Mouse (Mus musculus) thymus, adult 2 months (tissue): Measurements from ENCODE around the gene Oxtr. TPM values are rescaled to one million over a fixed set of nuclear protein-coding genes. Genes with fewer than 3 reads are reported as not detected.

Source experiments
- DNase-seq: peaks from one replicate; pipeline ENCODE4 v3.0.0; 2021
- H3K27ac ChIP-seq: fragments of 200-500 bp; 2 replicates; pipeline ENCODE4 v1.5.1; 2012; ENCODE audit warnings: low read length, control low read depth; ENCODE audit not compliant: control insufficient read depth, insufficient read depth
- H3K27me3 ChIP-seq: fragments of 200-500 bp; 2 replicates; pipeline ENCODE4 v1.6.1; 2012; ENCODE audit warnings: mild to moderate bottlenecking, low read length, moderate library complexity, mixed read lengths; ENCODE audit not compliant: control insufficient read depth, insufficient read depth
- H3K36me3 ChIP-seq: fragments of 200-500 bp; 2 replicates; pipeline ENCODE4 v1.6.1; 2012; ENCODE audit warnings: mild to moderate bottlenecking, low read length, moderate library complexity; ENCODE audit not compliant: control insufficient read depth, insufficient read depth
- H3K4me1 ChIP-seq: fragments of 200-500 bp; replicated peaks from 2 replicates; pipeline ENCODE4 v1.6.1; 2012; ENCODE audit warnings: low read length; ENCODE audit not compliant: control insufficient read depth, insufficient read depth
- H3K4me3 ChIP-seq: fragments of 200-500 bp; 2 replicates; pipeline ENCODE4 v1.5.1; 2012; ENCODE audit warnings: mild to moderate bottlenecking, low read length, control low read depth, moderate library complexity; ENCODE audit not compliant: control insufficient read depth, insufficient read depth
- CTCF ChIP-seq: fragments of 200-500 bp; IDR thresholded peaks from 2 replicates; pipeline ENCODE4 v1.5.1; 2012; ENCODE audit warnings: mild to moderate bottlenecking, control low read depth, low read length, moderate library complexity, borderline replicate concordance; ENCODE audit not compliant: control insufficient read depth, poor library complexity, insufficient read depth; ENCODE audit errors: extremely low read depth
- POLR2A ChIP-seq: fragments of 200-500 bp; IDR thresholded peaks from 2 replicates; pipeline ENCODE4 v1.6.1; 2012; ENCODE audit warnings: mild to moderate bottlenecking, low read length, control low read depth, moderate library complexity; ENCODE audit not compliant: control insufficient read depth, poor library complexity, insufficient read depth; ENCODE audit errors: extremely low read depth
- WGBS: fragments of 180-500 bp; shearing (Covaris S2); methylation state at CpG from one replicate; pipeline ENCODE4 v1.1.7; 2018; 5-methylcytosine and 5-hydroxymethylcytosine counted together
- polyA plus RNA-seq: library from polyadenylated mRNA; depleted of rRNA; stranded (reverse); fragments of >200 nt; gene quantifications from 2 replicates; pipeline ENCODE4 v1.2.3, GENCODE M21; 2012

The Oxtr gene
- polyA plus RNA-seq, 1 experiment, result 0.50 TPM

- no peak for TF ChIP-seq CTCF
- no peak for TF ChIP-seq POLR2A
- Histone ChIP-seq H3K4me1 (no peaks in the 10 kb centered on the region), H3K27me3 (no peaks in the 10 kb centered on the region), H3K27ac (no peak overlapping the region), H3K4me3 (no peak overlapping the region), H3K36me3 (no peaks in the 10 kb centered on the region)
- 96% methylated on average over 4 of the region's 4 CpGs for WGBS
- DNase-seq, result no peak
Observed at GRCm38 (mm10) chr6:112510346-112510745, 20.6 kb upstream of the Oxtr start.

- TF ChIP-seq POLR2A (no peak), CTCF (no peak)
- Histone ChIP-seq H3K27ac (no peak overlapping the region), H3K4me1 (no peaks in the 10 kb centered on the region), H3K27me3 (no peaks in the 10 kb centered on the region), H3K36me3 (no peaks in the 10 kb centered on the region), H3K4me3 (no peak overlapping the region)
- DNase-seq, result no peak
- 84% methylated on average over 2 of the region's 2 CpGs for WGBS
Observed at GRCm38 (mm10) chr6:112509590-112510131, 19.9 kb upstream of the Oxtr start.

DNA sequence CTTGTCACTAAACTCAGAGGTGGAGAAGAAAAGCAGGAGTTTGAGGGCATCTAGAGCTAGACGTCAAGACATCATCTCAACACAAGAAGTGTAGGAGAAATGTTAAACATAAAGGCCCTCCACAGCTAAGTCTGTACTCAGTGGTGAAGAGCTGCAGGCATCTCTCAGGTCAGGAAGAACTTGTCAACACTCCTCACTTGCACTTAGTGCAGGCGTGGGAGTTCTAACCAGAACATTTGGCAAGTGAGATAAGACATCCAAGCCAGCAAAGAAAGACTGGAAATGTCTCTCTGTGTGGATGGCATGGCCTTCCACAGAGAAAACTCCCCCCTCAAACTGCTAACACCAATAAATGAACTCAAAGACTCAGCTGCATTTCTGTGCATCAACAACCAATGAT lies 17.9 kb upstream of the Oxtr start:
- Histone ChIP-seq H3K27me3 (no peaks in the 10 kb centered on the region), H3K36me3 (no peaks in the 10 kb centered on the region), H3K4me1 (no peaks in the 10 kb centered on the region), H3K4me3 (no peak overlapping the region), H3K27ac (no peak overlapping the region)
- no peak for TF ChIP-seq POLR2A
- TF ChIP-seq CTCF, result no peak
- WGBS, result 84% methylated on average over 2 of the region's 2 CpGs
- DNase-seq, result no peak

- H3K36me3 ChIP-seq, result no peaks in the 10 kb centered on the region
Observed at GRCm38 (mm10) chr6:112501156-112501555, 11.4 kb upstream of the Oxtr start.

DNA sequence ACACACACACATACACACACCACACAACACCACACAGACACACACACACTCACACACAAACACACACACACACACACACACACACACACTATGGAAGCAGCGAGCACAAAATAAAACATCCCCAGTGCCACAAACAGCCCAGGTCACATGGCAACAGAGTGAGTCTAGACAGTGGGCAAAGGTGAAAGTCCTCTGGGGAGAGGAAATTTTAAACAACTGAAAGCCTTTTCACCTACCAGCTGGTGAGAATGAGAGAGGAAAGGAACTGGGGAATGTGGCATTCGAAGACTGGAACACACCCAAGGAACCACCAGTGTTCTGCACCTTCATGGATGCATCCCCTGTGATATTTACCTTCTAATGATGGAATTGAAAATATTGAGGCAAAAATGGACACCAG lies 9.7 kb upstream of the Oxtr start:
- TF ChIP-seq CTCF (no peak), POLR2A (no peak)
- H3K27me3 ChIP-seq, result no peaks in the 10 kb centered on the region
- no peaks in the 10 kb centered on the region for H3K4me1 ChIP-seq
- H3K4me3 ChIP-seq, result no peak overlapping the region
- no peak for DNase-seq
- WGBS, result 89% methylated on average over 2 of the region's 2 CpGs
- H3K27ac ChIP-seq, result no peak overlapping the region
- H3K36me3 ChIP-seq, result no peaks in the 10 kb centered on the region

More at GRCm38 (mm10) chr6:112501156-112501555, 11.4 kb upstream of the Oxtr start:
- WGBS, result 89% methylated on average over 2 of the region's 2 CpGs
- DNase-seq, result no peak
- Histone ChIP-seq H3K27ac (no peak overlapping the region), H3K4me1 (no peaks in the 10 kb centered on the region), H3K27me3 (no peaks in the 10 kb centered on the region), H3K4me3 (no peak overlapping the region)
- no peak for TF ChIP-seq CTCF
- TF ChIP-seq POLR2A, result no peak

DNA sequence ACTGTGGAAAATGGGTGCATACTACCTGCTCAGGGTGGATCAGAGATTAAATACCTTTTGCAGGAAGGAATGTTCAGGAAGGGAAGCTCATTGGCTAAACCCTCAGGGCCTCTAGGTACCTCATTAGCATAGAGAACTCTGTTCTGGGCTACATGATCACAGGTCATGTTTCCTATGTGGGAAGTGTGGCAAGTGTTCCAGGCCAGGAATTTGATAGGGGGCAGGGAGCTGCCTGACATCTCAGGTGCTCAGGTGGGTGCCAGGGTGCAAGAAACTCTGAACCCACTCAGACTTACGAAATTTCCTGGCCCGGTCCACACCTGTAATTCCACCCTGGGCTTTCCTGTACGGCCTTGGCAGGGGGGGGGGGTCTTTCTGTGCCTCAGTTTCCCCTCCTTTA lies 9.0 kb upstream of the Oxtr start:
- Histone ChIP-seq H3K27me3 (no peaks in the 10 kb centered on the region), H3K27ac (no peak overlapping the region), H3K4me1 (no peaks in the 10 kb centered on the region), H3K4me3 (no peak overlapping the region), H3K36me3 (no peaks in the 10 kb centered on the region)
- WGBS, result 96% methylated on average over 3 of the region's 3 CpGs
- TF ChIP-seq POLR2A (no peak), CTCF (no peak)
- DNase-seq, result no peak

GRCm38 (mm10) chr6:112497456-112497855 lies 7.7 kb upstream of the Oxtr start:
- Histone ChIP-seq H3K27me3 (no peaks in the 10 kb centered on the region), H3K27ac (no peak overlapping the region), H3K36me3 (no peaks in the 10 kb centered on the region), H3K4me3 (no peak overlapping the region), H3K4me1 (no peaks in the 10 kb centered on the region)
- 88% methylated on average over 2 of the region's 2 CpGs for WGBS
- TF ChIP-seq POLR2A (no peak), CTCF (no peak)
- no peak for DNase-seq
